Mouse (Mus musculus) midbrain, postnatal 0 days (tissue): ENCODE data around the gene Eya2. TPM values are rescaled to one million over a fixed set of nuclear protein-coding genes. Genes with fewer than 3 reads are reported as not detected.

ENCODE experiments used
- ATAC-seq: fragments of 200-750 bp; cut with Nextera tagmentation; 2 replicates; pipeline ENCODE4 v1.8.0; 2017; ENCODE audit warnings: moderate number of reproducible peaks, mild to moderate bottlenecking, moderate TSS enrichment, moderate library complexity; ENCODE audit not compliant: low FRiP score
- DNase-seq: peaks from one replicate; pipeline ENCODE4 v3.0.0-alpha.2; 2015; ENCODE audit warnings: low spot score
- H3K27ac ChIP-seq: fragments of 300-500 bp; sonication (generic); 2 replicates; pipeline ENCODE4 v1.5.1; 2014; ENCODE audit warnings: low read depth, mild to moderate bottlenecking, low read length, mixed read lengths
- H3K27me3 ChIP-seq: fragments of 300-500 bp; sonication (generic); 2 replicates; pipeline ENCODE4 v1.6.1; 2014; ENCODE audit warnings: low read length, control low read depth, mixed read lengths; ENCODE audit not compliant: insufficient read depth
- H3K36me3 ChIP-seq: fragments of 300-500 bp; sonication (generic); 2 replicates; pipeline ENCODE4 v1.6.1; 2014; ENCODE audit warnings: low read length, control low read depth, mixed read lengths; ENCODE audit not compliant: insufficient read depth
- H3K4me1 ChIP-seq: fragments of 300-500 bp; sonication (generic); 2 replicates; pipeline ENCODE4 v1.6.1; 2014; ENCODE audit warnings: mild to moderate bottlenecking, control low read depth, antibody characterized with exemption, low read length, mixed read lengths; ENCODE audit not compliant: insufficient read depth
- H3K4me2 ChIP-seq: fragments of 300-500 bp; sonication (generic); 2 replicates; pipeline ENCODE4 v1.6.1; 2014; ENCODE audit warnings: low read depth, mild to moderate bottlenecking, low read length, mixed read lengths; ENCODE audit not compliant: poor library complexity, severe bottlenecking
- H3K4me3 ChIP-seq: fragments of 300-500 bp; sonication (generic); 2 replicates; pipeline ENCODE4 v1.5.1; 2014; ENCODE audit warnings: low read depth, mild to moderate bottlenecking, low read length, moderate library complexity
- H3K9ac ChIP-seq: fragments of 300-500 bp; sonication (generic); replicated peaks from 2 replicates; pipeline ENCODE4 v1.6.1; 2014; ENCODE audit warnings: mild to moderate bottlenecking, low read length, moderate library complexity, mixed read lengths; ENCODE audit not compliant: poor library complexity, severe bottlenecking
- H3K9me3 ChIP-seq: fragments of 300-500 bp; sonication (generic); 2 replicates; pipeline ENCODE4 v1.6.1; 2016; ENCODE audit warnings: low read length, control low read depth
- CTCF ChIP-seq: IDR thresholded peaks from 2 replicates; pipeline ENCODE4 v1.5.1; 2016; ENCODE audit warnings: antibody characterized with exemption, mild to moderate bottlenecking
- WGBS: fragments of 180-500 bp; shearing (Covaris S2); extraction: QIAGEN DNeasy Blood & Tissue Kit; methylation state at CpG from one replicate; pipeline ENCODE4 v1.1.7; 2014; 5-methylcytosine and 5-hydroxymethylcytosine counted together
- polyA plus RNA-seq: library from polyadenylated mRNA; unstranded; fragments of >200 nt; fragmentation: Nextera tagmentation; extraction: Ambion mirVana; gene quantifications from 2 replicates; pipeline ENCODE4 v1.2.1, GENCODE M21; 2015
- total RNA-seq: library from RNA; depleted of rRNA; stranded (reverse); fragments of >200 nt; gene quantifications from 2 replicates; pipeline ENCODE4 v1.2.3, GENCODE M21; 2014; rRNA removed

Eya2 gene
- total and polyA plus RNA-seq, 2 experiments from 2014 or later, result 7.1 to 21.6 TPM

DNA sequence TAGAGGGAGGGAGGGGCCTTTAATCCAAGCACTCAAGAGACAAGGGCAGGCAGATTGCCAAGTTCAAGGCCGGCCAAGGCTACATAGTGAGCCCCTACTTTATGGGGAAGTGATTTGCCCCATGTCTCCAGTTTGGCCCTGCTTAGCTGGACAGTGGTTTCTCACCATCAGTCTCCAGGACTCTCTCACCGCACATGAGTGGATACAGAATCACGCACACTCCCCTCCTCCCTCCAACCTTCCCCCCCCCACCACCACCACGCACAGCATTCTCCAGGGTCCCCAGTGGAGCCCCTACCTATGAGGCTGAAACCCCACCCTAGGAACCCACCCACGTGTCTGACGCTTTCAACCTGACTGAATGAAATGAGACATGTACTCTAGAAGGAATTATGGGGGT, 223.7 kb downstream of the Eya2 start:
- peaks cover 40% of the 10 kb centered on the region for H3K36me3 ChIP-seq
- H3K4me1 ChIP-seq, result no peaks in the 10 kb centered on the region
- no peak overlapping the region for H3K27ac ChIP-seq

DNA sequence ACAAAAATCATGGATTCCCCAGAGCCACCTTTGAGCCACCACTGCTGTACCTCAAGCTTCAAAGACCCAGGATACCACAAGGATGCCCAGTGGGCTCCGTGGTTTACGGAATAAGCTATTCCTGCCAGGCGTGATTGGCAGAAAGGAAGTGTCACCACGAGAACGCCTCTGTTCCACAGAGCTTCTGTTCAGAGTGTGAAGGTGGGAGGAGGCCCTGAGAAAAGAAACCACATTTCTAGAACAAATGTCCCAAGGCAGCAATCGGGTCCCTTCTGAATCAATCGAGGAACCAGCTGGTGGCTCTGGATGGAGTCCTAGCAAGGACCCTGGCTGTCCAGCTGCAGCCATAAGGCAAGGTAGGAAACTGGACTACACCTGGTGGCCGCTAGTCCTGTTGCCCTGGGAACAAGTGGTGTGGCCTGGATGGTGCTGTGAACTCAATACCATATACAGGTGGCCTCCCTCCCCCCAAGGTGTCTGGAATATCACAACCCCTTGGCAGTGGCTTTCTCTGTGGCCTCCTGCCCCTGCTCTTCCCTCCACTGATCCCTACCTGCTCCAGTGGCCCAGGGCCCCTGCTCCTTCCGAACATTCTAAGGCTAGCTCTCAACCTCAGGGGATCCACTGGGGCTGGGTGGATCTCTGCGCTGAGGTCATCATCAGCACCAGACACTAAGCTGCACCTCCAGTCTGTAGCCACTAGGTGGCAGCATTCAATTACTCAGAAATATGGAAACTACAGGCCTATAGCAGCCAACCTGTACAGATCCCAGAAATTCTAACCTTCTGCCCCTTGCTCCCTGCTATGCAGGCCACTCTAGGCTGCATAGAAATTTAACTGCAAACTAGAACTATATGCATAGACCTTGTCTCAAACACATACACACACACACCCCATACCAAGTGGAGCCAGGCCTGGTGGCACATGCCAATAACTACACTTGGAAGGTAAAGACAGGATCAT, 224.4 kb downstream of the Eya2 start:
- H3K36me3 ChIP-seq, result peaks cover 35% of the 10 kb centered on the region
- no peaks in the 10 kb centered on the region for H3K27me3 ChIP-seq
- H3K4me2 ChIP-seq, result no peak overlapping the region
- H3K9me3 ChIP-seq, result no peaks in the 10 kb centered on the region
- no peak overlapping the region for H3K9ac ChIP-seq
- peak; percentile 95 for TF ChIP-seq CTCF
- 81% methylated on average over 10 of the region's 10 CpGs for WGBS
- DNase-seq, result peak; percentile 86
- H3K4me1 ChIP-seq, result no peaks in the 10 kb centered on the region
- H3K27ac ChIP-seq, result no peak overlapping the region; the same call in 1 of the 2 replicates
- ATAC-seq, result peak; percentile 49
- no peak overlapping the region for H3K4me3 ChIP-seq

More for the DNA sequence above, 223.7 kb downstream of the Eya2 start:
- no peak for ATAC-seq
- Histone ChIP-seq H3K27me3 (no peaks in the 10 kb centered on the region), H3K4me3 (no peak overlapping the region), H3K4me2 (no peak overlapping the region), H3K9ac (no peak overlapping the region), H3K9me3 (no peaks in the 10 kb centered on the region)
- 85% methylated on average over 6 of the region's 6 CpGs for WGBS
- TF ChIP-seq CTCF, result no peak
- no peak for DNase-seq

DNA sequence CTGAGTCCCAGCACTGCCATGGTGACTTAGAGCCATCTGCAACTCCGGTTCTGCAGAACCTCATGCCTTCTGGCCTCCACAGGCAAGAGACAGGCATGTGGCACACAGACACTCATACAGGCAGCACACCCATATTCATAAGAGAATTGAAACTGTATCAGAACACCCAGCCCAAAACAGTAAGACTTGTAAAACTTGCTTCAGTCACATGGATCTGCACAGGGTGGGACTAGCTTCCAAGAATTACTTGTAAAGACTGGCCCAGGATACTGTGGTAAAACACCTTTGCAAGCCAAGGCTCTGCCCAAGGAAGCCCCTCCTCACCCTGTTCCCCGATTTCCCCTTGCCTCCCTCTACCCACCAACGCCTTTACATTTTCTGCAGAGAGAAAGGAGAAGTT, 225.2 kb downstream of the Eya2 start:
- no peak overlapping the region for H3K9ac ChIP-seq
- ATAC-seq (no peak), DNase-seq (no peak)
- no peaks in the 10 kb centered on the region for H3K27me3 ChIP-seq
- no peaks in the 10 kb centered on the region for H3K9me3 ChIP-seq
- no peak overlapping the region for H3K4me3 ChIP-seq
- no peak overlapping the region for H3K4me2 ChIP-seq
- TF ChIP-seq CTCF, result no peak
- WGBS, result 92% methylated on average over 3 of the region's 3 CpGs
- peaks cover 29% of the 10 kb centered on the region for H3K36me3 ChIP-seq
- no peaks in the 10 kb centered on the region for H3K4me1 ChIP-seq
- H3K27ac ChIP-seq, result no peak overlapping the region

DNA sequence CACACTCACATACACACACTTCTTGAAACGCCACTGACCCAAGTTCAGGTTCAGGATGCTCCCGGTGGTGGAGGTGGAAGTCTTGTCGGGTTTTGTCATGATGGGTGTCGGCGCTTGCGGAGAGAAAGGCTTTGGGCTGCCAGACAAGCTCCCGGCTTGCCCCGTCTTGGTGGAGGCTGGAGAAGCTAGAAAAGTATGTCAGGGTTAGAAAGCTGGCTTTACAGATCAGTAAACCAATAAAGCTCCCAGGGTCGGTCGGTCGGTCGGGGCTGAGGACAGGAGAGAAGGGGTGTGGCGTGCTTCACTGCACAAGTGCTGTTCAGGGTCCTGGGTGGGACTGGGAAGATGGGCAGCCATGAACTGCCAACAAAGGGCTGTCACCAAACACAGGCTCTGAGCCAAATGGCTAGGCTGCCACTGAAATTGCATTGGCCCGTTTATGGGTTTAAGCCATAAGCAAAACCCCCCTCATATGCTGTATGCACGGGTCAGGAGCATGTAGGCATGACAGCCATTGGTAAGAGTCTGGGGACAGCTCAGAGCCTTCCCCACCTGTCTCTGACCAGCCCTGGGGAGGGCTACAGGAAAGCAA, 225.8 kb downstream of the Eya2 start:
- no peaks in the 10 kb centered on the region for H3K4me1 ChIP-seq

More for the DNA sequence above, 225.8 kb downstream of the Eya2 start:
- Histone ChIP-seq H3K9me3 (no peaks in the 10 kb centered on the region), H3K4me3 (no peak overlapping the region), H3K27me3 (no peaks in the 10 kb centered on the region), H3K9ac (no peak overlapping the region), H3K27ac (no peak overlapping the region), H3K36me3 (peaks cover 32% of the 10 kb centered on the region), H3K4me2 (no peak overlapping the region)
- 76% methylated on average over 15 of the region's 15 CpGs for WGBS
- no peak for TF ChIP-seq CTCF
- no peak for DNase-seq
- no peak for ATAC-seq

Other genes starting within 250 kb of the Eya2 start
- 4.8 and 10.2 TPM in 2 replicates for gene Zfp663, start 226.3 kb upstream of the Eya2 start, total RNA-seq
- gene Zfp663, start 226.3 kb upstream of the Eya2 start, polyA plus RNA-seq, result 3.8 and 4.3 TPM in 2 replicates
- 15.1 and 18.2 TPM in 2 replicates for gene Zfp334, start 206.8 kb upstream of the Eya2 start, total RNA-seq
- 4.2 TPM in 2 replicates for gene Zfp334, start 206.8 kb upstream of the Eya2 start, polyA plus RNA-seq
- not detected in 2 replicates for gene Ocstamp, start 194.6 kb upstream of the Eya2 start, total RNA-seq
- 0.04 and 0.06 TPM in 2 replicates for gene Ocstamp, start 194.6 kb upstream of the Eya2 start, polyA plus RNA-seq
- gene Slc13a3, start 121.8 kb upstream of the Eya2 start, total RNA-seq, result 25.5 and 32.1 TPM in 2 replicates
- 17.4 and 20.3 TPM in 2 replicates for gene Slc13a3, start 121.8 kb upstream of the Eya2 start, polyA plus RNA-seq
- 37.1 and 54.9 TPM in 2 replicates for gene Trp53rka, start 101.7 kb upstream of the Eya2 start, total RNA-seq
- 37.0 and 40.3 TPM in 2 replicates for gene Trp53rka, start 101.7 kb upstream of the Eya2 start, polyA plus RNA-seq
- gene Slc2a10, start 91.2 kb upstream of the Eya2 start, total RNA-seq, result 1.8 and 1.9 TPM in 2 replicates
- gene Slc2a10, start 91.2 kb upstream of the Eya2 start, polyA plus RNA-seq, result 2.5 and 2.6 TPM in 2 replicates